Mouse (Mus musculus) thymus, postnatal 4 days (tissue): ENCODE results near the gene Fbxl17.

ENCODE experiments used
- DNase-seq: peaks from one replicate; pipeline ENCODE4 v3.0.0; 2021

Gene Fbxl17

DNA sequence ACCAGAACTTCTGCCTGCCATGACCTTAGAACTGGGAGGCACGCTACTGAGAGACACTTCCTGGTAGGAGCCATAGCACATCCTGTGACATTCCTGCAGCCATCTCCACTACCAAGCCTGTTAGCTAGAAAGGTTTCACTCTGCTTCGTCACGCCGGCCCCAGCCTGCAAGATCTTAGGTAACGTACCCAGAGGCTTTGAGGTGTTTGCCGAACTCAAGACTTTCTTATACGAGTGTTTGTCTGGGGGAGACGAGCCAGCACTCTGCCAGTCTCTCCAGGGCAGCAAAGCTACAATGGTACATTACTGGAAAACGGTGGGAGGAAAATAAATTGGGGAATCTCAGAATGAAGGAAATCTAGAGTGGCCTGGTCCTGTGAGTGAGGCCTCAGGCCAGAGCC is 292.1 kb downstream of the Fbxl17 start:
- no peak for DNase-seq

DNA sequence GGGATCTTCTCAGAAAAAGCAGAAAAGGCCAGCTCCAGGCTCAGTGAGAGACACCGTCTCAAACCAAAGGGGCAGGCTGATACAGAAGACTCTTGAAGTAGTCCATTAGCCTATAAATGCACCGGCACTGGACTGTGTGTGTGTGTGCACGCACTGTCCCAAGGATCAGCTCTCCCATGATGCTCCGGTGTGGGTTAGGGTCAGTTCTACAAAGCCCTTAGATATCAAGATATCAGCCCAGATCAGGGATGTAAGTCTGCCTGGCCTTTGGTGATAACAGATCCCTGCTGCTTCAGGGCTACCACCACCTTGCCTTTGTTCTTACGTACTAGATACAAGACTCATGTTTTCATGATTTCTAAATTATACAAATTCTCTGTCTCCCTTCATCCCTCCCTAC is 294.5 kb downstream of the Fbxl17 start:
- DNase-seq = no peak

DNA sequence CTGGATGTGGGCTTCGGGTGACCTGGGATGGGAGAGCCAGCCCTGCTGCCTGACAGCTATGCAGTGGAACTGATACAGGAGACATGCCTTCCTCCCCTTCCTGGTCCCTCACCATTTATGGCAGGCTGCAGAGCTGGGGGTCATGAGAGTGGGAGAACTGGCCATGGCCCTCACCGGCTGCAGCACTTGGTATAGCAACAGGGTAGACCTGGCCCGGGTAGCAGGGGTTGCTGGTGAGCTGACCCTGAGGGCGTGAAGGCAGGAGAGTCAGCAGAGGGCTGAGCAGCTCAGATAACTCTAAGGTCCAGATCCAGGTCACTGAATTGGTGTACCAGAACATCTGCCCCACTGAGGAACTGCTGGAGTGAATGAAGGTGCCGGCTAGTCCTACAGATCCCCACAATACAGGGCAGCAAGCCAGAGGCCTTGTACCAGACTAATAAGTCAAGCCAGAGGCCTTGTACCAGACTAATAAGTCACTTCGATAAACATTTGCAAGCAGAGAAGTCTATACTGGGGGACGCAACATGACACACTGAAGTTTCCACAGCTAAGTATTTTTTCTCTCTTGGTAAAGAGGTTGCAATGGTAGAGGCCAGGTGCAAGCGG is 296.1 kb downstream of the Fbxl17 start:
- no peak for DNase-seq

DNA sequence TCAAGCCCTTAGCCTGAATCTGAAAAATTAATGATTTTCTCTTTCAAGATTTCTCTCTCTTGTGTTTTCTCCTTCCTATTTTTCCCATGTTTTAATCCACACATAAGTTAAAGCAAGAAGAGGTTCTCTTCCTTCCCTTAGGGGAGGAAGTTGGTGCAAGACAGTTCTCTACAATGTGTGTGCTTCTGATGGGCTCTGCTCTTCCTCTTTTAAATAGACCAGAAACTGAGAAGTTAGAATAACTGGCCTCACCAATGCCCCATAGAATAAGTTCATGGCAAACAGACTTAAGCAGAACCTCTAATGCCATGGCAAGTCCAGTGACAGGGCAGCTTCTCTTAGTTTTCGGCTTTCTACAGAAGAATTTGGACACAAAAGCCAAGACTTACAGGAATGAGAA is 301.1 kb downstream of the Fbxl17 start:
- no peak for DNase-seq

DNA sequence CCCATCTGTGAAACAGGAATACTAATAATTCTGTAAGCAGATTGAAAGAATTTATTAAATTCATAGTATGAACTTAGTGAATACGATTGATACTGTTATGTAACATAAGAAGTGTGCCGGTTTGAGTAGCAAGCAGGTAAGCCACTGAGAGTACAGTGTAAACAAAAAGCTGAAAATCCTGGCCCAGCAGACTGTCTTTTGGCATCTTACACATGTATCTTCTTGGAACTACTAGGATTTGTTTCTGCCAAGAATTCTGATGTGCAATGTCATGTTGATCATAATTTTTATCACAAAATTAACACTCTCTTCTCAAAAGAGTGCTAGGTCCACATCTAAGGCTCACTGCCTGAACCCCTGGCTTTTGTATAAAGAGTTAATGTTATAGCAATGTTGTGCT is 304.3 kb downstream of the Fbxl17 start:
- DNase-seq = no peak

DNA sequence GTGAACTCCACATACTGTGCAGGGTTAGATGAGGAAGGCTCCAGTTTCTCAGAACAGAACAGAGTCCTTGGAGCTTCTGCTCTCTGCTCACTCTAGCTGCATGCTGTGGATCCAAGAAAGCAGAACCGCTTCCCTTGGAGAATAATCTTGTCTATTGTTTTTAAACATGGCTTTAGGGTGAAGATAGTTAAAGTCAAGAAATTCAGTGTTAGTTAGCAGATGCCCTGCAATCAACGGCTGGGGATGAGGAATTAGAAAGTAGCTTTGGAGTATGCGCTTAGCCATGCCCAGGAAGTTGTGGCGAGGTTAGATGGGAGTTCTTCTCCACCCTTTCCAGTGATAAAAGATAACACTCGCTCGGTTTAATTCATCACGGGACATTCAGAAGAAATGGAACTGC is 306.6 kb downstream of the Fbxl17 start:
- DNase-seq = no peak

DNA sequence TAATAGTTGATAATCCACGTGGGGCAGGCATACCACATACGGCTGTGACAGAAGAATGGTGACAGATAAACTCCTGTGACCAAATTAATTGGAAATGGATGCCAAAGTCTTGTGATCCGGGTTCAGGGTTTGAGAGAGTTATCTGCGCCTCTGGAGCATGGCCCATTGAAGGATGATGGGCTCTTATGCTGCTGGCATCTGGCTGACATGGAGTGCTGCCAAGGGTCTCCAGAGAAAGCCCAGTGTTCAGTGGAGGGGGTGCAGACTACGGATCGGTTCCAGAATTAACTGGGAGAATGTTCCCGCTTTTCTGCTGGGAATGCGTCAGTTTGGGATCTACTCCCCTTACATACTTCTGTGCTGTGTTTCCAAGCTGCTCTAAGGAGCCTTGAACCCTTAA is 308.5 kb downstream of the Fbxl17 start:
- DNase-seq = no peak

DNA sequence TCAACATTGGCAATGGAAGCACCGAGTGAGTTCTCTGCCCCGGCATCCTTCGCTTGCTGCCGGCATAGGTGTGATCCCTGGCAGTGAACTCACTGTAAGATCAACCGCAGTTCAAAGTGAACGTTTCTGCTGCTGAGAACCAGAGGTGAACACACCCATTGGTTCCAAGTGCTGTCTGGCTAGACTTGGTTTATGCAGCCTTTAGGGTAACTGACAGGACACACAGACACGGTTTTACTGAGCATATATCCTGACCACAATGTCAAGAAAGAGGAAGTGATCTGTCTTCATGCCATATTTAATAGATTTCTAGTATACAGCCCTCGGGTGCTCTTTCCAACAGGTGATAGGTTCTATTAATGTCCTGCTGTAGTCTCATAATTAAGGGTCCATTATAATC is 310.5 kb downstream of the Fbxl17 start:
- DNase-seq = no peak

DNA sequence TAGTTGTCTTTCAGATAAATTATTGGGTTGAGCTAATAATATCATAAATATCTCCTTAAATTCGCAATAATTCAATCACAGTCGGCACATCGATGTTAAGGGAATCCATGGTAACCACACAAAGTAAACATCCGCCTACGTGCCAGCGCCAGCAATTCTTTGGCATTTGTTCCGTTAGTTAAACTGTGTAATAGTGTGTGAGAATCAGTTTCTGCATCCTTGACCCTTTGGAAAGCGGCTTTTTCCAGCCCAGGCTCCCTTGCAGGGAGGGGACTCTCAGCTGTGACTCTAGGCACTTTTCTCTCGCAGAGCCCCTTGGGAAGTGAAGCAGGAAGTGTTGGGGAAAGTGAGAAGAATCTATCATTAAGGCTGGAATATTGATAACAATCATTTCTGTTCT is 314.3 kb downstream of the Fbxl17 start:
- DNase-seq = no peak

DNA sequence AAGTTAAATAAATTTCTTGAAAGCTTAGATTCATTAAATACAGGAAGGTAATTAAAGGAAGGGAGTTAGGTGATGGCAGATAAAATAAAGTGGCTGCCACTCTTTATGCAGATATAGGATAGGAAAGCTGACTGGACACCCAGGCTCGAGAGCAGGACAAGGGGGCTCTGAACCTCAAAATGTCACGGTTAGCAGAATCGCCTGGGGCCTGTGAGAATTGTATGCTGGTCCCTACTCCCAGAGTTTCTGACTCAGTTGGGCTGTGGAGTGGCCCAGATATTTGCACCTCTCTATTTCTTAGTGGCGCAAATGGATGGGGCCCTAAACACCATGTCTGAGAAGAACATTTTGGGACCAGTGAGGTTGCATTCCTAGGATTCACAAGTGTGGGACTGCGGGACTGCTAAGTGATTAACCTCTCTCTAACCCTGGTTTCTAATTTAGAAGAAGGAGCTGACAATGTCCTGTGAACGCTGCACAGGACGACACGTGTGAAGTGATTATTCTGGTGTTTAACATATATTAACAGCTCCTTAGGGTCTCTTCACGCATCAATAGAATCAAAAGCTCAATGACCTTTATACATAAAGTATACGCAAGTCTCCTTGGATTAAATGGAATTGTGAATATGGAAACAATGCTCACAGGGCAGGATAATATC is 314.8 kb downstream of the Fbxl17 start:
- no peak for DNase-seq

DNA sequence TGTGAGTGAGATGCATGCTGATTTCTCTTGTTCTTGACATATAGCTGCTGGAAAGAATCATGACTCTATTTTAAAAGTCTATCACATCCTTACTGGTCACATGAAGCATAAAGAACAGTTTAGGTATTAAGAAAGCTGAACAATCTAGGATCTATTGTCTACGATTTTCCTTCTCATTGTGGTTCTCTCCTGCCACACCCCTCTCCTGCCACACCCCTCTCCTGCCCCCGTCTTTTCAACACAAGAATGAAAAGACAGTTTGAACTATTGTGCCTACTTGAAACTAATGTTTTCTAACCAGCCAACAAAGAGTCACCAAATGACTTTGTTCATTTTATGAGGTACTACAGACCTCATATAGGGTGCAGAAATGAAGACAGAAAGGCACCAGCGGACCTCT is 316.4 kb downstream of the Fbxl17 start:
- no peak for DNase-seq

DNA sequence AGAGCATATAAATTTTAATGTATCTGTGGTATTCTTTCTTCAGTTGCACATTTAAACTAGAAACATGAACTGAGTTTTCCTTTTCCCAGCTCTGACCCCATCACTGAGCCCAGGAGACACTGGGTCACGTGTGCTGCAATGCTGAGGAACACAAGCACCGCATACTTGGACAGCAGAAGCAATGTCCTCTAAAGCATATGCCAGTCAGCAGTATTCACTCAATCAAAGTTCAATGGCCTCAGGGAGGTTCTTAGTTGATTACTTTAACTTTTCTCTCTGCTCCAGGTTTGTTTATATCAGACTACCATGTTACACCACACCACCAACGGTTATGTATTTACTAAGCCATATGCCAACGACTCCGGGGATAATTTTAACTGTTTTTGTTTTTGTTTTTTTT is 318.2 kb downstream of the Fbxl17 start:
- no peak for DNase-seq

DNA sequence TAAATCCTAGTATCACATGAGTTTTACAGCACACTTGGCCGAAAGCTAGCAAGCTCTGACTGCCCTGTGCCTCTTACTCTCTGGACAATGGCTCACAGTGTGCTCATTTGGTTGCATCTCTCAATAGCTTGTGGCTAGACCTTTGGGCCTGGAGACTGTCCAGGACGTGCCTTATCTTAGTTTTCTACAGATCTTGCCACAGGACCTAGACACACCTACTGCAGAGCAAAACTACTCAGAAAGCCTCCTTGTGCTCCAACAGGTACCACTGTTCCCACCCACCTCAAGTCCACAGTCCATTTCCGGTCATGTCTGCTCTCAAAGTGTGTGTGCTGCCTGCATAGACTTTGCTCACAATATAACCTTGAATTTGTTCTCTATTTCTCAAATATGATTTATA is 319.8 kb downstream of the Fbxl17 start:
- DNase-seq = no peak

DNA sequence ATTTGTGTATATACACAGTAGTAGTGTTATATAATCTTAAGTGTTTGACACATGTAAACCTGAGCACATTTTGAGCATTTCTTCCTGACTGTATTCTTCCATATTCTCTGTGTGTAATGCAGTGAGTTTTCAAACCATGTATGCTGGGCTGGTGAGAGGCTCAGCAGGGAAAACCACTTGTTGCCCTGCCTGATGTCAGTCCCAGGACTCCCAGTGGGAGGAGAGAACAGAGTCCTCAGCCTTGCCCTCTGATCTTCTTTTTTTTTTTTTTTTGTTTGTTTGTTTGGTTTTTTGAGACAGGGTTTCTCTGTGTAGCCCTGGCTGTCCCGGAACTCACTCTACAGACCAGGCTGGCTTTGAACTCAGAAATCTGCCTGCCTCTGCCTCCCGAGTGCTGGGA is 321.5 kb downstream of the Fbxl17 start:
- DNase-seq = no peak

DNA sequence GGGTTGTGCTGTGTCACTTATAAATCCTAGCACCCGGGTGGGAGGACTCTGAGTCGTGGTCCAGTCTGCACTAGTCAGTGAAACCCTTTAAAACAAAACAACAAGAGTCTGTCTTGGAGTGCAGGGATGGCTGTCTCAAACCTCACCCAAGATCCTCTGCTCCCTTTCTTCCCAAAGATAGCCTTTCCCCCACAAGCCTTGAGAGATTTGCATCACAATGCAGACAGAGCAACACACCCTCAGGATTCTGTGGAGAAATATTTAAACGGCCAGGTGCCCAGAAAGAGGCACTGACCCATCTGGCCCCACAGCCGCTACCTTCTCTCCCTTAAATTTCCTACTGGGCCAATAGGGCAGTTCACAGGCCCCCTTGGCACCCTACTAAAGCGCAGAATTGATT is 323.4 kb downstream of the Fbxl17 start:
- no peak for DNase-seq

DNA sequence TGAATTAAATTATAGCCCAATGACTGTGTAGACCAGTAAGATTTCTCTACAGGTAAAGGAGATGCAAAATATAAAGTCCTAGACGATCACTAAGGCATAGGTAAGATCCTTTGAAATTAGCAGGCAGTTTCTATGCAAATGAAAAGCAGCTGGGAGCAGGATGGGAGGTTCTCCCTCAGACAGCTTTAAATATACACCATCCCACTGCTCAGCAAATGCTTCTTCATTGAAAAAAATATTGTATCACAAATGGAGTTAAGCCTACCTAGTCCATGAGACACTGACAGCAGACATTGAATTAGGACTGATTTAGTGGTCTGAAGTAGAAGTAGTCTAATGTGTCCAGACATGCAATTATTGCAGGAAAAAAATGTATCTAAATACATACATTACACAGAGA is 327.1 kb downstream of the Fbxl17 start:
- no peak for DNase-seq

DNA sequence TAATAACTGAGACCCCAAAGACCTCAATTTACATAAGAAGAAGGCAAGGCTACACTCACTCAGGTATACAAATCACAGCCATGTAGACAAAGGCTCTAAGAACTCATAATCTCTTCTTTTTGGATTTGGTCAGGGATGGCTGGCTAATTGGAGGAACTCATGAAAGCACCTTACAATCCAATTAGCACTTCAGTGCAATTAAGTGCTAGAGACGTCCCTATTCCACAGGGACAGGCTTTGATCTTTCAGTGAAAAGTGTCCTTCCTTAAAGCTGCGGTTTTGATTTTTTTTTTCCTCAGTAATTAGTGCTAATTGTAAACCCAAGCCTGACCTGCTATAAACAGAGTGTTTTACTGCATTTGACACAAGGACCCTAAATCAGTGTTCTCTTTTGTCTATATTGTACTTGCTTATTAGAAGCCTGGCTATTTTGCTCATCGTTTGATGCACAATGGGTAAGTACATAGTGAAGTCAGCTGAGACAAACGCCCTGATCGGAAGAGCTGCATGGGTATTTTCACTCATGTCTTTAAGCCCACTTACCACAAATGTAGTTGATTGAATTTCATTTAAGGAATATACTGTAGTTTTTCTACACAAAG is 327.8 kb downstream of the Fbxl17 start:
- no peak for DNase-seq

DNA sequence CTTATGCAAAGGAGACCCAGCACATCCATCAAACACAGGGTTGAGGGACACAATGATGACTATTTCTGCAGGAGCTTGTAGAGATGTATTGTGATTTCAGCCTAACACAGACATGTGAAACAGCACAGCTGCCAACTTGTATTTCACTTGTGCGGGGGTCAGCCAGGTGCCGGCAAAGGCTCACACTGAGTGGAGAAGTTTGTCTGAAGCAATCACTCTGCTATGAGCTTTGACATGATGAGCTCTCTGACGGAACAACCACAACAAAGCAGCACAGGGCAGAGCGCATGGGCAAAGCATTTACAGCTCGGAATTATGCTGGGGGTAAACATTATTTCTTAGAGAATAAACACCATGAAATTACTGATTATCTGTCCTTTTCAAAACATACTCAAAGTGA is 328.6 kb downstream of the Fbxl17 start:
- peak; percentile 48 for DNase-seq

DNA sequence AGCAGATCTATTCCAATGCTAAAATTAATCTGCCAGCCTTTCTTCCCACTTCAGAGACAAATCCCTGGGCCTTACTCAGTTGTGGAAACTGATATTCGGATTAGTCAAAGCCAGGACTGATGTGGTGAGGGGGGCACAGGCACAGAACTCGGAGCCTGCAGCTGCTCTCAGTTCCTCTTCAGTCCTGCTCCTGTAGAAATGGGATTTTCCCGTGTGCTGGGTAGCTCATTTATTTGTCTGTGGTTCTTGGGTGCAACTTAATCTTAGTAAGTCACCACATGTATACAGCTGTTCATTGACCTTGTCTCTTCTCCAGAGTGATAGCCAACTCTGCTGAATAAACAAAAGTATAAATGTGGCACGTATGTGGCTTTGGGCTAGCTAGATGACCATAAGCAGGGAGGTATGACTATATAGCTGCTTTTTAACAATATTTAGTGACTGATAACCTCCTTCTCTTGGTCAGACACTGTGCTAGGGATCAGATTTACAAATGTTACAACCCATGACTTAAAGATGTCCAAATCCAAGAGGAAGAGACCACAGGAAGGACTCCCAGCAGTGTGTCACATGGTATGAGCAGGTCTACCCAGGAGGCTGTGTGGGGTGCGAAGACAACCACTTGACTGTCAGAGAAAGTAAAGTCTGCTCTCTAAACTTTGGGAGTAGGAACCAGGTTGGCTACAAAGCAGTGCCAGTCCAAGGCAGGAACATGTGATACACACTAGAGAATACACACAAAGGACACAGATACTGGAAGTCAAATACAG is 331.6 kb downstream of the Fbxl17 start:
- DNase-seq = no peak

DNA sequence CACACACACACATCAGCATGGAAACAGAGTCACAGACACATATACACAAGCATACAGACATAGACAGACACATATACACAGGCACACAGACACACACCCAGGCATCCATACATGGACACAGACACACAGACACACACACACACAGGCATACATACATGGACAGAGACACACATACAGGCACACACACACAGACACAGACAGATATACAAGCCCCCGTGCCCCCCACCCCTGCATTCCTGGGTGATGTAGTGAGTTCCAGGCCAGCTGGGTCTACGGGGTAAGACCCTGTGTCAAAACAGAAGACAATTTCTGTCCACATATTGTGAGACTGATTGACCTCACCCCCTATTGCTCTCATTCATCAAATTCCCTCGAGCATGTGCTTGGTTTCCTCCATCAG is 332.6 kb downstream of the Fbxl17 start:
- no peak for DNase-seq

DNA sequence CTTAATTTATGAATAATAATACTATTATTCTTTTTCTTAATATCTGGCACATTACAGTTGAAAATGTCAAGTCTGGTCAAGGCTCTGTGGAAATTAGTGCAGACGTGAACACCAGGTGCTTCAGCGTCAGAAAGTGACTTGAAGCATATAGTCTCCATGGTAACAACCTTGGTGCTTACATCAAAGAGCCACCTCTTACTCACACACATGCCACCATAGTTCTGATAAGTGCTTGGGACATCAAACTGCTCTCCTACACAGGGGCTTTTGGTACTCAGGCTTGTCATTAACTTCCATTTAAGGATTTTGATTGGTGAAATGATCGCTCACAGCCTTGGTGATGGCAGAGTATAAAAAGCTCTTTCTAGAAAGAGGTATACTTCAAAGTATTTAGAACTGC is 333.1 kb downstream of the Fbxl17 start:
- no peak for DNase-seq

DNA sequence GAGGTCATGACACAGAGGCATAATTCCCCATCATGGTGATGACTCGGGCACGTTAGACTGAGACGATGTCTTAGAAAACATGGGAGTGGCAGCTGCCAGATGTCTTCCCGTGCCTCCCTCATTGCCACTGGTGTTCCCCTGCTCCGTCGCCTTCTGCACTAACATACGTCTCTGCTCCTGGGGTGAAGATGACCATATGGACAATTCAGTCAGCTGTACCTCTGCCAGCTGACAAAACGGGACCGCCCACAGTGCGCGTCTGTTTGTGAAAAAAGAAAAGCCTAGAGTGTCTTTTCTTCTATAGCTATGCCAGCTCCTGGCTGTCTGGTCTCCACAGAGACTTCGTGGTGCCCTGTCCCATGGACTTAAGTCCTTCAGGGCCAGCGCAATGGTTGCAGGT is 334.0 kb downstream of the Fbxl17 start:
- no peak for DNase-seq

DNA sequence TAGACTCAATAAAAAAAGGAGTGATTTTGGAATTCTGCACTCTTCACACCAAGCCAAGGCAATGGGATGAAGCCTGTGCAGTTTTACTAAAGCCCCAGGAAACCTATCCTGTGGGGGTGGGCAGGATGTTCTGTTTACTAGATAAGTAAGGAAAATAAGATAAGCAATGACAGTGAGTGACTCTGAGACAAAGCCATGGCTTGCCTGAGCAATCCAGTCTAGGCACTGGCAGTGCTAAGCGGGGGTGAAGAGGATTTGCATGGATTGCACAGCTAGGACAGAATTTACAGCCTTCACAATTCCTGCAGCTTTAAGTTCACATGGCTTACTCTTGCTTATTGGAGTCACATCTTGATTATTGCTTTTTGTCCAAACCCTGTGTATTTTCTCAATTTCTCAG is 335.5 kb downstream of the Fbxl17 start:
- DNase-seq = no peak

DNA sequence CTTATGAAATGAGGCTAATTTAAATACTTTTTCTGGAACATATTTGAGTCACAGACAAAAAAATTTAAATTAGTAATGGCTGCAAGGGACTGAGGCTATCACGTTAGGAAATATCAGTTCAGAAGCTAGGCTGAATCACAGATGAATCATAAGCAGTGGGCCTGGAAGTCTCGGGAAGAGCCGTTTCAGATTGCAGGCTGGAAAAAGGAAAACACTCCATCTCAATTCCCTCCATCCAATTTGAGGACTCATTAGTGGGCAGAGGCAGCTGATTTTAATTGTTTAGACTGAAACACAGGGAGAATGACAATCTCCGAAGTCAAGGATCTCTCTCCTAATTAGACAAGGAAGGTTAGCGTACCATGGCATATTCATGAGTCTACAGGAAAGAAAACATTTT is 337.9 kb downstream of the Fbxl17 start:
- no peak for DNase-seq
